Mouse (Mus musculus) ovary, postnatal 10 days (tissue): ENCODE data around the gene Commd8.
A peak's percentile ranks its signal among the peaks of the same experiment; 100 is the strongest.

Source experiments
- DNase-seq: peaks from one replicate; pipeline ENCODE4 v3.0.0; 2022; ENCODE audit warnings: low spot score

Gene Commd8

DNA sequence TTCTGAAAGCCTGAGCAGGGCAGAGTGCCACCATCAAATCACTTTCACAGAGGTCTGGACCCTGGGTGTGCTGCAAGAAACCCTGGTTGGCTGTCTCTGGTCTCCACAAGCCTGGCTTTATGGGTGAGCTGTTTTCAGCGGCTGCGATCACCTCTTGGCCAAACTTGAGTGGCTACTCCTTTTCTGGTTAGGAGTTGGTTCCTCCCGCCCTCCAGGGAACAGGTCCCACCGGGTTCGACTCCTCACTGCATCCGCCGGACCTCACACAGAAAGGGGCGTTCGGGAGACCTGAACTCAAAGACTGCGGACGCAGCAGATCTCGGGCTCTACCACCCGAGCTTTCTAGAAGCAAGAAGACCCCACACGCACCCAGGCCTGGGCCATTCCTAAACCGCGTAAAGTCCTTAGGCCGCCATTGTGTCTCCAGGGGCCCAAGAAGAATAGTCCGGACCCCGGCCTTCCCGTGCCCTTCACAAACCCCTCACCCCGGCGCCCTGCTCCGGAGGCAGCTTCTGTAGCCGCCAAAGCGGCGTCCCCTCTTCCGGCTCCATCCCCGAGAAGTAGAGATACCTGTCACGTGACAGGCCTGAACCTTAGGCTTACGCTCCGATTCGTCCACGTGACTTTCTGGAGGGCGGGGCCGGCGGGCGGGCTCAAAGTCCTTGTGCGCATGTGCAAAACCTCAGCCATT, at the start of gene Commd8:
TSS of gene Commd8 (minus strand) at position 596 of the 691 bp plus-strand sequence.
- peak; percentile 86 for DNase-seq

DNA sequence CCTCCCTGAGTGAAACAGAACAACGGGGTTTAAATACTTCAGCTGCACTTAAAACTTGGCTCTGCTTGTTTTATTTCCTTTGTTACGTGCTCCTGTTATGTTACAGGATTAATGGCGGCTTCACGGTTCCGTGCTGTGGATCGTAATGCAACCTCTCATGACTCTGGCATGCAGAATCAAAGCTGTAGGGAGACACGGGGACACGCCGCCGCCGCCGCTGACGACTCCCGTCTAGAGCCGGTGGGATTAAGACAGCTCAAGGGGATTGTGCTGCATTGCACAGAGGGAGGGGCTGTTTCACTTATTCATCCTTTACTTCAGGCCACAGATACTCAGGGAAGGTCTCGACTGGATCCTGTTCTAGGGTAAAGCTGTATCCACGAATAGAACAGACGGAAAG, 43.8 kb upstream of the Commd8 start:
- no peak for DNase-seq

DNA sequence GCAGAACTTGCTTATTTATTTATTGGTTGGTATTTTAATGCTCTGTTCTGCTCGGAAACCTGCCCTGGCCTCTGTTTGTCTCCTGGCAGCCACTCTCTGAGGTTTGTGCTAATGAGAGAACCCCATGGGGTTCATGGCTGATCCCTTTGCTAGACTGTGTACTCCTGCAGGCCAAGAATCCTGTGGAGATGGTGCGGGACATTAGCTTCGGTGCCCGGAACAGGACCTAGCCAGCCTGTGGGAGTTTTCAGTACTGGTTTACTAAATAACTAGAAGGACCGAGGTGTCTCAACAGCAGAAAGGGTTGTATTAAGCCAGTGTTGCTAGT, 42.8 kb upstream of the Commd8 start:
- no peak for DNase-seq

DNA sequence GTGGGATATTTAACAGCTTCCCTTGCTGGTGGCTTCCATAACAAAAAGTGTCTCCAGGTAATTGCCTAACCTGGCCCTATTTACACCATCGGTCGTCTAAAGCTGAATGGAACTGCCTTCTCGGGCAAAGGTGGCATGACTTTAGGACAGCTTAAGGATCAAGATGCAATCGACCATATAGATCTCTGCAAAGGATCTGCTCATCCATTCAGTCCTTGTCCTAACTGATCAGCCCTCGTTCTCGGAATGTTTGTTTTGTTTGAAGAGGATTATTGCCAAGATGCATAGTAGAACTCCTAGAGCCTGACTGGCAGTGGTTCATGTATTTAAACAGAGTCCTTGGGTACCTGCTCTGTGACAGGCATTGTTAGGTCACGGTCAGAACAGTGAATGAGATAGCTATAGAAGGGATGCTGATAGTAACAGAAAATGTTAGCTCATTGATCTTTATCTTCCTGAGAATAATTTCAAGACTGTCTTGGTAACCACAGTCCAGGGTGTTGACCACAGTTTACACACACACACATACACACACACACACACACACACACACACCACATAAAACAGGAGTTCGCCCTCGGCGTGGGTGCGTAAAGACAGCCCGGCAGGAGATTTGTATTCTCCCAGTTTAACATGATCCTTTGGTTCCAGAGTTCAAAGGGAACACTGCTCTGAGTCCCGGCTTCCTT, 42.3 kb upstream of the Commd8 start:
- no peak for DNase-seq

DNA sequence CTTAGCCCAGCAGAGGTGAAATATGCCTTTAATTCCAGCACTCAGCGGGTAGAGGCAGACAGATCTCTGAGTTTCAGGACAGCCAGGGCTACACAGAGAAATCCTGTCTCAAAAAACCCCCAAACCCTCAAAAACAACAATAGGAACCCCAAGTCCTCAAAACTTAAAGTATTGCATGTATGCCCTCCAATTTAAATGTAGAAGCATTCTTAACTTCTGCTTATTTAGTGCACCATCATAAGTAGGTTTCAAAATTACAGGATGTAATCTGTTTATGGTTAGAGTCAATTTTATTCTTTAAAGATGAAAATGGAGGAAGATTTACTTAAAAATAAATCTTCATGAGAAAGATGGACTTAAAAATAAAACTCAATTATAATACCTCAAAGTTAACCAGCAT, 40.5 kb upstream of the Commd8 start:
- no peak for DNase-seq

DNA sequence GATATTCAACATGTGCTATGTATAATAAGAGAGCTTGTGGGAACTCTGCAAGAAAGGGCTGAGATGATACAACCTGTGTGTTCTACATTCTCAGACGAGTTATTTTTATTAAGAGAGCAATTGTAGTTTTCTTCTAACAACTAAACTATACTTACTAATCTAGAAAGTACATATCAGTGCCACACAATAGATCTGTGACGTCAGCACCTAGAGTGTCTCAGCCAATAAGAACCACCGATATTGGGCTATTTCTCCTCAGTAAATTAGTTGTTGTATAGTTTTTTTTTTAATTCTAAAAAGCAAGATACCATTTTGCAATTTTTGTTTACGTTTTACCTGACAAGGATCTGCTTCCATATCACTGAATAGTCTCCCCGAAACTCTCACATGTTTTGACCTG, 37.3 kb upstream of the Commd8 start:
- no peak for DNase-seq

DNA sequence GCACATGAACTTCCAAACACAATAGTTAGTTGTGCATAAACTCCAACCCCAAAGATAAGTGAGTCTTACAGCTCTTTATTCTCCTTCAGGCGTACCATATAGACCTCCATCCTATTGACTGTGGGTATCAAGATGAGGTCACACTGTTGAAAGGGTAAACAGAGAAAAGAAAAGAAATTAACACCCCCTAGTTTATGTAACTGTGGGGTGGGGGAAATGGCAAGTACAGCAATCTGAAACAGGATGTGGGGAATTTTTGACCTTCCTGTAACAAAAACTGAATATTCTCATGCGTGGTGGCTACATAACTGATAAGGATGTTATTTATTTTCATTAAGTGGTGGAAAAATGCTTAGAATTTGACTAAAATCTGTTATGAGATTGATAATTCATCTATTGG, 36.5 kb upstream of the Commd8 start:
- DNase-seq, result no peak

DNA sequence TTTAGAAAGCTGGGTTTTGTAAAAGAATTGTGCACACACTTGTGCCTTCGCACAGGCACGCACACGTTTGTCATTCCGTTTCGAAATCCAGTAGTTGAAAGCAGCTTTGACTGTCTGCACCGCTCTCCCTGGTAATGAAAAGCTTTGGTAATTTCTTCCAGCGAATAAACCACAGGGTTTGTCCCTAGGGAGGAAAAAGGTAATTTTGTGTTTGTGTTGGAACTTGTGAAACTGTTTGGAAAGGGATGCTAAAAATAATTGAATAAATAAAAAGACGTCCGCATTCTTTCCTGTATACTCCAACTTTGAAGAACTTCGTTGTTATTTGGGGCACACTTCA, 35.7 kb upstream of the Commd8 start:
- DNase-seq, result no peak

DNA sequence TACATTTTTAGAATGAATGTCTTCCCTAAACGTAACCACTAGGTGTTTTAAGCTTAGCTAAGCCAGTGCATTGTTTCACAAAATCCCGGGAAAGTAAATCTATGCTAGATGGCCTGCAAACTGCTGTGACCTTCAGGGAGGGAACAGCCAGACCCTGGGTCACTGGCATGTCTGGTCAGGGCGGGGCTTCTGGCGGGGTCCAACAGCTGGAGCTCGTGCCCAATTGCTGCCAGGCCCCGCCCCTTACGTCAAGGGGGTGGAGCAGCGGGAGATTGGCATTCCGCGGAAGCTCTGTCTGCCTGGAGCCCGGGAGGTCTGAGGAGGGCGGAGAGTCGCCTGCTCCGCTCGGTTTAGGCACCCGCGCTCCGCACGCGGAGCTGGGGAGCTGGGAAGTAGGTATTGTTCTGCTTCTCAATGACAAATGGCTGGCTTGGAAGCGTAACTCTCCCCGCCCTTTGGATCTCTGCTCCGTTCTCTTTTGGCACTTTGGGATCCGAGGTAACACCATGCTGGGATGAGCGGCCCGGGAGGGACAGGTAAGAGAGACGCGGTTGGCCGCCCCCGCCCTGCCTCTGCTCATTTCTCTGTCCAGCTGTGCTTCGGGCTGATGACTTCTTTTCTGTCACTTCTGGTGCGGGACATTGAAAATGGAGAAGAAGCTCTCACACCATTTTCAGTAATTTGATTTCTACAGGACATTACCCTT, 35.2 kb upstream of the Commd8 start:
- peak; percentile 72 for DNase-seq

DNA sequence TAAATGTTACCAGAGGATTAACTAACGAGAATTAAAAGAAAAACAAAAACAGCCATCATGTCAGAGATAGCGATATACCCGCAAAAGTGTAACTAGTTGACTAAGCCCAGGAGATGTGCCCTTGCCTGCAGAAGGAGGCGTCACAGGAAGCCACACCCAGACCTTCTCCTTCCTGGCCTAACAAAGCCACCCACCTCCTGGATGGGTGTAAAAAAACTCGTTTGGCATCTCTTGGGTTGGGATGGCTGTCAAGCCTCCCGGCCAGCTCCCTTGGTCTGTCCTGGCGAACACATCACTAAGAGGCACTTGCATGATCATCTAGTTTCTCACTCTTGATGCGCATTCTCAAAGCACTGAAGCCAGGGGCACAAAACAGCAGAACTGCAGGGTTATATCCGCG, 34.0 kb upstream of the Commd8 start:
- no peak for DNase-seq

DNA sequence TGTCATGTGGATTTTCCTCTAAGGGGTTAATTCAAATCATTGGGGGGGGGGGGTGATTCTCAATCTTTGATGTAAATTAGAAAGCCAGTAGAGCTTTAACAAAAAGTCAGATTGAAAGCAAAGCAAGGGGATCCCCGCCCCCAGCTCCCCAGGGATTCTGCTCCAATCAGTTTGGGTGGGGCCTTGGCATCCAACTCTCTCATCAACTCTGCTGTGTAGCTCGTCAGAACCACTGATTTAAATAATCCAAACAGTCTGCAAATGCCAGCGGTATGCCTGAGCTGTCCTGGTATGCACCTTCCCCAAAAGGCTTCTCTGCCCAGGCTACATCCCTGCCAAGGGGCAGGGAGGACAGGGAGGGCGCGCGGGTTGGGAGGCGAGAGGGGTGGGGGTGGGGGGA, 33.6 kb upstream of the Commd8 start:
- DNase-seq, result no peak

DNA sequence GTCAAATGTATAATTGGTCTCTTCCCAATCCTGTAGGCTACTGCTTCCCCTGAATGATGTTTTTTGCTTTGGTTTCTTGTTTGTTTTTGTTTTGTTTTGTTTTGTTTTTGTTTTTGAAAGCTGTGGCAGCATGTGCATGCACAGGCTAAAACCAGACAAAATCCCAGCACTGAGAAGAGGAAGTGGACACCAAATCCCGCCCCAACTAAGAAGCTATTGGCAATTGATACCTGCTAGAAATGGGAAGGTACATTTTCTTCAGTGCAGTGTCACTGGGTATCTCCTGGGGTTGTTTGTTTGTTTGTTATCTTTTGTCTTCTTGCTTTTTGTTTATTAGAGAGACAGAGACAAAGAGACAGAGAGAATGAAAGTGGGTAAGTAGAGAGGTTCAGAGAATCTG, 27.5 kb upstream of the Commd8 start:
- no peak for DNase-seq

DNA sequence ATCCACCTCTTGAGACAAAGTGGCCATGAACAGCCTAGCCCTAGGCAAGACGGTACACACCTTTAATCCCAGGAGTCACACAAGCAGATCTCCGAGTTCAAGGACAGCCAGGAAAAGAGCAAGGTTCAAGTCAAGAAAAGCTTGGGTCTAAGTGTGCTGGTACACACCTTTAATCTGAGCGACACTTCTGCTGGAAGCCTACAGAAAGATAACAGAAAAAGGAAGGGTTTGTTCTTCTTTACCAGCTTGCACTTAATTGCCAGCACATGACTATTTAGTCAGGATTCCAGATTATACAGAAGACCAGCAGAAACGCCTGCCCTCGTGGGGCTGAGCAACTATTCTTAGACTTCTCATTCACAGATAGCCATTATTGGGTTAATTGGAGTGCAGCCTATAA, 23.9 kb upstream of the Commd8 start:
- DNase-seq, result no peak

DNA sequence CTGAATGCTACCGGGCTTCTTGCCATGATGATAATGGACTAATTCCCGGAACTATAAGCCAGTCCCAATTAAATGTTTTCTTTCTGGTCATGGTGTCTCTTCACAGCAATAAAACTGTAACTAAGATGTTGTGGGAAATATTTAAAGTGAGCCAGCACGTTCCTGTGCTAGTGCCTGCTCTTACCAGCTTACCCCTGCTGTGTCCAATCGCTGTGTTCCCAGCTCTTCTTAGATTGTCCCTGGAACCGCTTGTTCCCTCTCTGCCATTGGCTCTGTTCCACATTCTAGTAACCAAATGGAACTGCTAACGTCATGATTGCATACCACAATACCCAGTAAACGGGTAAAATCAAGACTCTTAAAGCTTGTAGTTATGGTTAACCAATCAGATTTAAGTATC, 23.2 kb upstream of the Commd8 start:
- DNase-seq, result no peak

DNA sequence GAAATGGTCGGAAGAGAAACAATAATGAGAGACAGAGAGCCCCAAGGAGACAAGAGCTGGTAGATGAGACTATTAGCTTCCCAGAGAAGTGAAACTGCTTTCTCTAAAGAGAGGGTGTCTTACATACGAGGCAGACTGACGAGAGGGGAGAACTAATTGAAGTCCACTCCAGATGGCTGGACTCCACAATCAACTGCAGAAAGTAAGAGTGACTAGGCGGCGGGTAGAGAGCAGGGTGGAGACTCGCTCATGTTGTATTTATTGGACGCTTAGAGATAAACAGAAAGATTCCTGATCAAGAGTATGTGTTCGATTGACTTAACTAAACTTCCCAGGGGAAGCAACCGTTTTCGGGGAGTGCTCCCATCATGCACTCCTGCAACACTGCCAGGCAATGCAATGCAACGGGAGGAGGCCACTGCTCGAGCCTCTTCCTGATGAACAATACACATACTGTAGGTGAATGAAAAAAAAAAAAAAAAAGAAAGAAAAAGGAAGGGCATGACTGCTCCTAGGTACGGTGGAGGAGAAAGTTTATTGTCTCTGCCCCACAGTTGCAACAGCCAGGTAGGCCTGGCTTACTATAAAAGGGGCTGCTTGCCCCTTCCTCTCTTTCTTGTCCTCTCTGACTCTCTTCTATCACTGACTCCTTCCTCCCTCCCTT, 16.6 kb upstream of the Commd8 start:
- no peak for DNase-seq

DNA sequence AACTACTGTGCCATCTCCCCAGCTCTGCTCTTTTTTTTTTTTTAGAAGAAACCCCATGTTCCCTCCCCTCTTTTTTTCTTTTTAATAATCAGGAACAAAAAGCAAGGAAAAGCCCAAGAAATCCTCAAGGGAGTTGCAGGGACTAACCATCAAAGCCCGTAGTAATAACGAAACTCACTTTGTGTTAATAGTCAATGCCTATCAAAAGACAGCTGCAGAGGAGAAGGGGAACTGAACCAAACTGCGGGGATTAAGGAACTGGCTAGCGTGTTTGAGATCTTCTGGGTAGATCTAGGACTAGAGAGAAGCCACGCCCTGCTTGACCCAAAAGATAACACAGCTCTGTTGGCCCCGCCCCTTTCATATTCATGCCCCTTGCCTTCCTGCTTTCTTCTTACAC, 15.9 kb upstream of the Commd8 start:
- no peak for DNase-seq

DNA sequence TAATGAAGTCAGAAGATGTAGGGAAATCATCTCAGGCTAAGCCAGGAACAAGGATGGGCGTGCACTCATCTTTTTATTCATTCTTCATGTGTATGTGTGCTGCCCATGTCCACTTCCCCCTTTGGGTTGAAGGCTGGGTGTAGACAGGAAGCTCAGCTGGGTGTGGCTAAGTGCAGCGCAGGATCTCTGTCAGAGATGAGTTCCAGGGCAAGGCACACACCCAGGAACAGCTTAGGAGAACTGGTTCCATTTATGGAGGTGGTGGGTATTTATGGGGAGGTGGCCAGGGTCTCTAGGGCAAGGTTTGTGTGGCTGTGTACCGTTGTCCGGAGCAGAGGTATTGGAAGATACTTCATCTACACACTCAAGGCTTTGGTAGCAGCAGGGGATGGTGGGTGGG, 14.8 kb upstream of the Commd8 start:
- DNase-seq, result no peak

DNA sequence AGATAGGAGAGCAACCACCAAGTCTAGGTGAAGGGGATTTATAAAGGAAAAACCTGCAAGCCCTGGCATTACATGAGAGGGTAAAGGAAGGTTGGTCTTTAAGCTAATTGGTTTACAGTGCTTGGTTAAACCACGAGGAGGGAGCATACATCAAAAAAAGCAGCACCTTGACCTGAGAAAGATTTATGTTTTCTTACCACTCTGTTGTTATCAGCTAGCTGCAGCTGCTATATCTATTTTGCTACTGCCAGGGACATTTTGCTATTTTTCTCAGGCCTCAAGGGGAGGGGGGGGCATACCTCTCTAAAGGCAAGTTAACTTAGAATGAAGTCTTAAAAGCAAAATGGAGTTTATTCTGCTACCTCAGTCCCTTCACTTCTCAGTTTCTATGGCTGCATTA, 13.2 kb upstream of the Commd8 start:
- no peak for DNase-seq

DNA sequence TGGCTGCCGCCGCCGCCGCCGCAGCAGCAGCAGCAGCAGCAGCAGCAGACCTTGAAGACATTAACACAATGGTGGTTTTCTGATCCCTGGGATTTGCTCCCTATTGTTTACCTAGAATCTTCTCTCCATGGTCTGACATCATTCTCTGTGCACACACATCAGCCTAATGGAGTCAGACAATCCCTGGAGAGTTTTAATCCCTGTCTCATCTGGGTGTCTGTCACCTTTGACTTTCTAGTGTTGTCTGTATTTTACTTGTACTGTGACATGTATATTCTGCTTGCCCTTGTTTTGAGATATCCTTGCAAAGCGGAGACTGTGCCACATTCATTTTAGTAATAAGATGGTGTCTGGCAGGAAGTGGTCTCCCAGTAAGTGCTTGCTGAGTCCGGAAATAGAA, 7.5 kb upstream of the Commd8 start:
- no peak for DNase-seq

DNA sequence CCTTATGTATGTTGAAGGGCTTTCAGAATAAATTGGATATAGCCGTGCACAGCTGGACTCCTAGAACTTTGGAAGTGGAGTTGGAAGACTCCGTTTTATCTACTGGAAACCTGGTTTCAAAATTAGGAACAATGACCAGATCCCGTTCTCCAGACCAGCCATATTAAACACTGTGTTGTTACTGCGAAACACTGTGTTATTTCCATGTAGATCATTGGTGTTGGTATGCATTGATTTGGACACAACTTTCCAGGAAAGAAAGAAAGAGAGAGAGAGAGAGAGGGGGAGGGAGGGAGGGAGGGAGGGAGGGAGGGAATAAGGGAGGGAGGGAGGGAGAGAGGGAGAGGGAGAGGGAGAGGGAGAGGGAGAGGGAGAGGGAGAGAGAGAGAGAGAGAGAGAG, 7.1 kb upstream of the Commd8 start:
- no peak for DNase-seq

DNA sequence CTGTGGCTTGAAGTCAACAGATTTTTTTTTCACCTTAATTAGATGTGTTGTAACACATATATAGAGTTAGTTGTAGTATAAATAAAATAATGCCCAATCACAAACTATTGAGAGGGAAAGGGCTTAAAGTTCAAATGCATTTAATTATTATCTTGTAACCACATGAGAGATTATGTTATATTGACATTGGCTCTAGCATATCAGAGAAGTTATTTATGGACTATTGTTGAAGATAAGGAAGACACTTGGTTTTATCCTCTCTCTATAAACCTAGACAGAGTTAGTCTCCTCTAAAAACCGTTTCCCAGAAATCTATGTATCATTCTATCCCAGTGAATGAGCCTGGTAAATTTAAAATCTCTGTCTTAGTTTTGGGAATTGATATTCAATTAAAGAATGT, 5.5 kb upstream of the Commd8 start:
- no peak for DNase-seq

DNA sequence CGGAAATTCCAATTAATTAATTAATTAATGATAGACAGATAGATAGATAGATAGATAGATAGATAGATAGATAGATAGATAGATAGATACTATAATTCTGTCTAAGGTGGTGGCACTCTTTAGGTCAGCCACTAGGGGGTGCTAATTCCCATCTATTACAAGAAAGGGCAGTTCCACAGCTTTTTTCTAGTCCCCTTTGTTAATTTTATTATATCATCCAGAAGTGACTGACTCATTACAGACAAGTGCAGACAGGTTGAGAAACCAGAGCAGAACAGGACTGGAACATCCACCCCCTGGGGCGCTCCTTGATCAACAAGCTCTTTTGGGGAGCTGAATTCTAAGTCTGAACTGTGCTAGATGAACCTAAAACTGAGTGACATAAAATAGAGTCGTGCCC, 4.7 kb upstream of the Commd8 start:
- DNase-seq, result no peak

DNA sequence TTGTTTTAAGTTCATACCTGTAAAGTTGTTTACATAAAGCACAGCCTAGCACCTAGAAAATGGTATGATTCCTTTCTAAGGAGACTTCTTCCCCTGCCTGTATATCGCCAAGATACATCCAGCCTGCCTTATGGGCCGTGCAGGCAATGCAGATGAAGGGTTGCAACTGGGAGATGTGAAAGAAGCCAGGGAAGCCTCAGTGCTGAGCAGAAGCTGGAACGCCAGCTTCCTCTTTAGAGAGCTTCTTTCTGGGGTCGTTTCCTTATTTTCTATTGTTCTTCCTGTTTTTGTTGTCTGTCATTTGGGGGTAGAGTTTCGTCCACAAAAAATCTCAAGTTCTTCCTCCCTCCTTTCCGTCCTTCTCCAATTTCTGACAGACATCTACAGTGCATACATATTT, 2.1 kb upstream of the Commd8 start:
- no peak for DNase-seq
